Mouse (Mus musculus) liver, embryonic 12.5 days (tissue): ENCODE results near the gene Grcc10. TPM values are rescaled to one million over a fixed set of nuclear protein-coding genes. Genes with fewer than 3 reads are reported as not detected.

ENCODE experiments used
- ATAC-seq: fragments of 200-750 bp; cut with Nextera tagmentation; 2 replicates; pipeline ENCODE4 v1.8.0; 2017; ENCODE audit warnings: moderate number of reproducible peaks, mild to moderate bottlenecking, moderate library complexity
- H3K27ac ChIP-seq: fragments of 300-500 bp; sonication (generic); 2 replicates; pipeline ENCODE4 v1.5.1; 2016; ENCODE audit warnings: mild to moderate bottlenecking
- H3K27me3 ChIP-seq: fragments of 300-500 bp; sonication (generic); replicated peaks from 2 replicates; pipeline ENCODE4 v1.6.1; 2016; ENCODE audit warnings: mild to moderate bottlenecking, moderate library complexity
- H3K36me3 ChIP-seq: fragments of 300-500 bp; sonication (generic); 2 replicates; pipeline ENCODE4 v1.6.1; 2016; ENCODE audit warnings: mild to moderate bottlenecking, moderate library complexity
- H3K4me1 ChIP-seq: fragments of 300-500 bp; sonication (generic); 2 replicates; pipeline ENCODE4 v1.6.1; 2016
- H3K4me2 ChIP-seq: fragments of 300-500 bp; sonication (generic); 2 replicates; pipeline ENCODE4 v1.6.1; 2016; ENCODE audit warnings: mild to moderate bottlenecking, moderate library complexity
- H3K4me3 ChIP-seq: fragments of 300-500 bp; sonication (generic); 2 replicates; pipeline ENCODE4 v1.5.1; 2016; ENCODE audit warnings: mild to moderate bottlenecking, moderate library complexity
- H3K9ac ChIP-seq: fragments of 300-500 bp; sonication (generic); 2 replicates; pipeline ENCODE4 v1.6.1; 2016; ENCODE audit warnings: mild to moderate bottlenecking, moderate library complexity
- H3K9me3 ChIP-seq: fragments of 300-500 bp; sonication (generic); replicated peaks from 2 replicates; pipeline ENCODE4 v1.6.1; 2016; ENCODE audit warnings: mild to moderate bottlenecking, moderate library complexity
- WGBS: fragments of 180-500 bp; shearing (Covaris S2); methylation state at CpG from one replicate; pipeline ENCODE4 v1.1.7; 2016; ENCODE audit not compliant: insufficient replicate concordance; 5-methylcytosine and 5-hydroxymethylcytosine counted together
- polyA plus RNA-seq: library from polyadenylated mRNA; unstranded; fragments of >200 nt; fragmentation: Nextera tagmentation; extraction: Ambion mirVana; gene quantifications from 2 replicates; pipeline ENCODE4 v1.2.1, GENCODE M21; 2016

Gene Grcc10
- polyA plus RNA-seq, 1 experiment from 2014 or later: 109 TPM

DNA sequence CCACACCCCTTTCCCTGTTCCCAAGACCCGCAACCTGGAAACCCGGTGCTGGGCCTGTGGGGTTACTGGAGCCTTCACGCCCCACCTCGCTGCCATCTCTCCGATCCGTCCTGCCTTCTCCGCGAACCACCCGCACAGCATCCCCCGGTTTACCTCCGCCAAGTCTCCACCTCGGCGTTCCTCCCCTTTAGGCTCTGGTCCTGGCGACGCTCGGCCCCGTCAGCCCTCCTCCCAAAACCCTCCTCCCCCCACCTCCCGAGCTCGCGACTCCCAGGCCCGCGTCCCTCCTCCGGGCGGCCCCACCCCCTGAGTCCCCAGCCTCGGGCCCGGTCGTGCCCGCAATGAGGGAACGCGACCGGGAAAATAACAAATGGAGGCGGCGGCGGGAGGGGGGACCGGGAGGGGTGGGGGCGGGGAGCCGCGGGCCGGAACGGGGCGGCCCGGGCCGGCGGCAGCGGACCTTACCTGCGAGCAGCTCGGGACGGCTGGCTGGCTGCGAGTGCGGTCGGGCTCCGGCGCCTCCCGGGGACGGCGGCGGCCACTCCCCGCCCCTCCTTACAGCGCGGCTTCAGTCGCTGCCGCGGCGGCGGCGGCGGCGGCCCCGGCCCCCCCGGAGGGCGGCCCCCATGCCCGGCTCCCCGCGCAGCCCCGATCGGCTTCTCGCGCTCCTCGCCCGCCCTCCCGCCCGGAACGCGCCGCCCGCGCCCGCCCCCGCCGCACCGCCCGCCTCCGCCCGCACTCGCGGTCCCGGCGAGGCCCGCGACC, 14.8 kb upstream of the Grcc10 start, which contains the start of the genes Gm45234 and Atn1:
Gm45234 (minus strand) TSS at position 191 of the 765 bp plus-strand sequence.
Atn1 (minus strand) TSS at position 694 of the 765 bp plus-strand sequence.
- Histone ChIP-seq H3K4me2 (peak within 1 kb of the TSS; percentile 93), H3K4me3 (peak within 1 kb of the TSS; percentile 71), H3K9me3 (no peaks in the 10 kb centered on the region), H3K9ac (peak within 1 kb of the TSS; percentile 72), H3K27me3 (peaks cover 86% of the 10 kb centered on the region), H3K36me3 (no peaks in the 10 kb centered on the region), H3K27ac (peak within 1 kb of the TSS; percentile 72), H3K4me1 (peaks cover 41% of the 10 kb centered on the region)
- WGBS: under 1% methylated on average over 64 of the region's 100 CpGs
- ATAC-seq: peak; percentile 50

DNA sequence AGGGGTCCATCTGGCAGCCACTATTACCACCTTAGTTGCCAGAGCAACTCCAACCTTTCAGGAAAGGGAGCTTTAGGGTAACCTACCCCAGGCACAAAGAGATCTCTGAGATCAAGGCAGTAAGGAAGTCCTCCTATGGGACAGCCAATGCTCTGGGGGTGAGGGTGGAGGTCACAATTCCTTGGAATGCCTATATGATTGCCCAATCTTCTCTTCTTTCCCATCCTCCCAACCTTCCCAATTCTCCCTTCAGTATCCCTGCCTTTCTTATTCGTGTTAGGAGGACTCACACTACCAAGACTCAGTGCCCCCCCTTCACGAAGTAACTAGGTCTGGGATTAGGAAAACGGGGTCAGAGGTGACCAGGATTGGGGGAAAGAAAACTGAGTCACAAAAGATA, 14.1 kb upstream of the Grcc10 start:
- Histone ChIP-seq H3K9ac (peak overlapping the region; percentile 72; the same call in 1 of the 2 replicates), H3K4me3 (peak overlapping the region; percentile 71), H3K4me2 (peak overlapping the region; percentile 93), H3K9me3 (no peaks in the 10 kb centered on the region), H3K36me3 (no peaks in the 10 kb centered on the region), H3K4me1 (peaks cover 41% of the 10 kb centered on the region), H3K27me3 (peaks cover 80% of the 10 kb centered on the region), H3K27ac (no peak overlapping the region)
- 21% methylated on average over 3 of the region's 3 CpGs for WGBS
- ATAC-seq: no peak

DNA sequence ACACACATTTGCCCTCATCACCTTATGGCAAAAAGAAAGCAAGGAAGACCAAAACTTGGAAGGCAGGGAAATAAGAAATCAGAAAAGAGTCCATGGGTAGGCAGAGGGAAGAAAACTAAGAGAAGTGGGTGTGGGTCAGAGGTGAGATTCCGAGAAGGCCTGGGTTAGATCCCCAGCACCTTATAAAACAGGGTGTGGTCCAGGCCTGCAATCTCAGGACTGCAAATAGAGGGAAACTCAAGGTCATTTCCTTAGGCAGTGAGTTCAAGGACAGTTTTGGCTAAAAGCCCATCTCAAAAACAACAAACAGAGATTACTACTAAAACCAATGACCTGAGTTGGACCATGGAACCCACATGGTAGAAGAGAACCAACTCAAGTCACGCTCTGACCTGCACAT, 12.7 kb upstream of the Grcc10 start:
- no peak overlapping the region for H3K27ac ChIP-seq
- peaks cover 37% of the 10 kb centered on the region for H3K4me1 ChIP-seq
- H3K9me3 ChIP-seq: no peaks in the 10 kb centered on the region
- 75% methylated on average over 2 of the region's 2 CpGs for WGBS
- ATAC-seq: no peak
- H3K36me3 ChIP-seq: peaks cover 8% of the 10 kb centered on the region
- H3K4me2 ChIP-seq: no peak overlapping the region
- H3K27me3 ChIP-seq: peaks cover 66% of the 10 kb centered on the region
- no peak overlapping the region for H3K9ac ChIP-seq
- no peak overlapping the region for H3K4me3 ChIP-seq

DNA sequence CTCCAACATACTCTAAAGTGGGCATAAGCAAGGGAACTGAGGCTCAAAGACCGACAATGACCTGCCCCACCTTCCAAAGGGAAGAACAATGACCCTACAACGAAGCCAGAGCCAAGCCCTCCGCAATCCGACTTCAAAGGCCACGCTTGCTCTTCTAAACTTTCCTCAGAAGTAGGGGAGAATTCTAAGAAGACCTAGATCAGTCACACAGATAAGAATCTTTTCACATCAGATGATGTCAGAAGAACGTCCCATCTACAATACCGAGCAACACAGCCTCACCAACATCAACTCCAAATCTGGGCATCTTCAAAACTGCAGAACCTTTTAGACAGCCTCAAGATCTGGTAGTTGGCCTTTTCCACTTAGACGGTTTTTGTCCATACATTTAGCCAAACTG, 9.2 kb upstream of the Grcc10 start:
- peaks cover 27% of the 10 kb centered on the region for H3K4me1 ChIP-seq
- H3K4me2 ChIP-seq: no peak overlapping the region
- peaks cover 16% of the 10 kb centered on the region for H3K36me3 ChIP-seq
- no peak overlapping the region for H3K9ac ChIP-seq
- H3K27me3 ChIP-seq: peaks cover 34% of the 10 kb centered on the region
- no peak overlapping the region for H3K4me3 ChIP-seq
- no peak for ATAC-seq
- WGBS: 67% methylated on average over 8 of the region's 8 CpGs
- no peaks in the 10 kb centered on the region for H3K9me3 ChIP-seq
- H3K27ac ChIP-seq: no peak overlapping the region

DNA sequence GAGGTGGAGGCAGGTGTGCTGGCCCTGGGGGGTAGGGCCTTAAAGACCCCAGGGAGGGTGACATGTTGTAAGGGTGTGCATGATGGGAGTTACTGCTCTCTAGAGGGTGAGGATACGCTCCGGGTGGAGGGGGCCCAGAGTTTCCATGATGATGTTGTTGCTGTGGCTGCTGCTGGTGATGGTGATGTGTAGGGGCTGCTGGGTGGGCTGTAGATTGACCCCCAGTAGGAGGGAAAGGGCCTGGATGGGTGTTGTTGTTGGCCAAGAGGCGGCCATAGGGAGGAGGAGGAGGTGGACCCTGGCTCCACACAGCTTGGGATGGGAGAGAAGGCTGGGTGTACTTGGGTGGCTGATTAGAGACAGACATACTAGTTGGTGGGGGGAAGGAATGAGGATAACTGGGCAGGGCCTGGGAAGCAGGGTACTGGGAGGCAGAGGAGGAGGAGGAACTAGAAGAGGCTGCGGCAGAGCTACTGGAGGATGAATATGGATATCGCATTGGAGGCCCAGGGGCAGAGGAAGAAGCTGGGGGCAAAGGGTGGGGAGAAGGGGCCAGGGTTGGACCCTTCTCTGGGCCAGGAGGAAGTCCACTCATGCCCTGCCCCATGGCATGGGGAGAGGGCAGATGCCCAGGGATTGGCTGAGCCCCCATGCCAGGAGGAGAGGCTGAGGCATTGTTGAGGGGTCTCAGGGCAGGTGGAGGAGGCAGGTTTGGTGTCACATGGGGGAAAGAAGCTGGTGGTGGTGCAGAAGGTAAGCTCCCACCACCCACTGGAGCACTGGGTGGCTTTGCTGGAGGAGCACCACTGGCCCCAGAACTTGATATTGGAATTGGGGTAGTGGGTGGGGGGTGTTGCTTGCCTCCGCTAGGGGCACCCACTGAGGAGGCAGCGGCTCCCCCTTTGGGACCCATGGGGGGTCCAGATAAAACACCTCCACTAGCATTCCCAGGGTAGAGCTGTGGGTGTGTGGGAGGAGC, 5.8 kb upstream of the Grcc10 start:
- Histone ChIP-seq H3K9me3 (no peaks in the 10 kb centered on the region), H3K9ac (no peak overlapping the region; the same call in 1 of the 2 replicates), H3K4me2 (peak overlapping the region; percentile 99), H3K36me3 (peaks cover 19% of the 10 kb centered on the region), H3K27ac (no peak overlapping the region), H3K4me1 (peaks cover 24% of the 10 kb centered on the region), H3K4me3 (peak overlapping the region; percentile 72; the same call in 1 of the 2 replicates), H3K27me3 (0 out of 2 replicates have a peak, but pooled peaks cover 2% of the 10 kb centered on the region)
- ATAC-seq: no peak
- 85% methylated on average over 7 of the region's 7 CpGs for WGBS

DNA sequence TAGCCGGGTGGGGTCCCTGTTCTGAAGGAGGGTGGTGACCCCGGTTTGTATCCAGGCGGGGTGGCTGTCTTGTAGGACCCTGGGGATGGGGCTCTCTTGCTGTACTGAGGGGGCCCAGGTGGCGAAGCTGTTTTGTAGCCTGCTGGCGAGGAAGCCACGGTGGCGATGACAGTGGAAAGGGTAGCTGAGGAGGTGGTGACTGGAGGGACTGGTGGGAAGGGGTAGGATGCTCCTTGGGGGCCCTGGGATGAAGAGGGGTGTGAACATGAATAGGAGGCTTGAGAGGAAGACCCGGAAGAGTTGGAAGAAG, 5.1 kb upstream of the Grcc10 start:
- H3K4me1 ChIP-seq: peaks cover 30% of the 10 kb centered on the region
- 30% methylated on average over 8 of the region's 8 CpGs for WGBS
- no peak for ATAC-seq
- H3K9ac ChIP-seq: peak overlapping the region; percentile 91
- H3K9me3 ChIP-seq: no peaks in the 10 kb centered on the region
- 0 out of 2 replicates have a peak, but pooled peaks cover 2% of the 10 kb centered on the region for H3K27me3 ChIP-seq
- peak overlapping the region; percentile 99 for H3K4me2 ChIP-seq
- H3K4me3 ChIP-seq: peak overlapping the region; percentile 72
- peak overlapping the region; percentile 85 for H3K27ac ChIP-seq
- peaks cover 19% of the 10 kb centered on the region for H3K36me3 ChIP-seq

DNA sequence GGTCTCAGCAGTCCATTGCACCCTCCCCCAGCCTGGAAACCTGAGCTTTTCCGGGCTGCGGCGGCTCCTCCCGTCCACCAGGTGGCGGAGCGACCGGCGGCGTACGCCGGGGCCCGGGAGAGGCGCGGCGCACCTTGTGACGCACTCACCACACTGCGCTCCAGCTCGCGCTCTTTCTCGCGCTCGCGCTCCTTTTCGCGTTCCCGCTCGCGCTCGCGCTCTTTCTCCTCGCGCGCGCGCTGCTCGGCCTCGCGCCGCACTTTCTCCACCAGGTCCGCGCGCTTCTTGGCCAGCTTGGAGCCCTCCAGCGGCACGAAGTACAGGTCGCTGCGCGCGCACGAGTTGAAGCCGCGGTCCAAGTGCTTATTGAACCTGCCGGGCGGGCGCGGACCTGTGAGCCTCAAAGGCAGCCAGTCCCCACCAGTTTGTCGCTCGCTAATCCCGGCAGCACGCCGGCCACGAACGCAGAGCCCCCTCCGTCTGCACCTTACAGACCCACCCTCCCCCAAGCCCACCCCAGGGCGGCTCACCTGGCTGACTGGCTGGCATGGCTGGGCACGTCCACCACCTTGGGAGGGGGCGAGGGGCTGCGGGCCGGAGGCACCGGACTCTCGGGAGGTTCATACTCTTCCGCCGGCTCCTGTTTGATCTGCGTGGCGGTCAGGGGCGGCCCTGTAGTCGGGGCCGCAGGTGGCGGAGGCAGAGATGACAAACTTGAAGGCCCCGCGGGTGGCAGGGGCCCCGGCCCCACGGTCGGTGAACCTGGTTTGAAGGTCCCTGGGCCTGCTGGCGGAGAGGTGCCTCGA, 4.5 kb upstream of the Grcc10 start:
- peak overlapping the region; percentile 85 for H3K27ac ChIP-seq
- H3K9me3 ChIP-seq: no peaks in the 10 kb centered on the region
- peak; percentile 78 for ATAC-seq
- H3K36me3 ChIP-seq: peaks cover 19% of the 10 kb centered on the region
- peak overlapping the region; percentile 72 for H3K4me3 ChIP-seq
- 0 out of 2 replicates have a peak, but pooled peaks cover 2% of the 10 kb centered on the region for H3K27me3 ChIP-seq
- H3K4me2 ChIP-seq: peak overlapping the region; percentile 99
- under 1% methylated on average over 85 of the region's 85 CpGs for WGBS
- H3K4me1 ChIP-seq: peaks cover 31% of the 10 kb centered on the region
- H3K9ac ChIP-seq: peak overlapping the region; percentile 91

DNA sequence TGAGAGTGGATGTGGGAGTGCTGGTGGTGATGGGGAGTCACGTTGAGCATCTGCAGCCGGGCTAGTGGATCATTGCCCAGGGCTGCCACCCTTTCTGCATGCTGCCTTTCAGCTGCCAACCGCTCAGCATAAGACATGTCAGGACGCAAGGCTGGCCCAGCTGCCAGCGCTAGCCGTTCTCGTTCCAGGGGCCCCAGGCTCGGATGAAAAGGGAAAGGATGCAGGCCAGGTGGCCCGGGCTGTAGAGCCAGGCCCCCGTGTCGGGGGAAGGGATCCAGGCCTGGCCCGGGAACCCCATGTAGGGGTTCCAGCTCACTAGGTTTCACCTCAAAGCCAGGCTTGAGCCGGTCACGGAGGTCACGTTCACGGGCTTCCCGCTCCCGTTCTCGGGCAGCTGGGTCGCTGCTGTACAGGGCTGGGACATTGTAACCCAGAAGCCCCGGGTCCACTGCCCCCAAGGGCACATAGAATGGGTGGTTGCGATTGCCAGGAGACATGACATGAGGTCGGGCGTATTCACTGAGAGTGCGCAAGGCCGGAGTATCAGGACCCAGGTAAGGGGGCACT, 3.7 kb upstream of the Grcc10 start:
- no peaks in the 10 kb centered on the region for H3K9me3 ChIP-seq
- peak overlapping the region; percentile 62 for H3K9ac ChIP-seq

DNA sequence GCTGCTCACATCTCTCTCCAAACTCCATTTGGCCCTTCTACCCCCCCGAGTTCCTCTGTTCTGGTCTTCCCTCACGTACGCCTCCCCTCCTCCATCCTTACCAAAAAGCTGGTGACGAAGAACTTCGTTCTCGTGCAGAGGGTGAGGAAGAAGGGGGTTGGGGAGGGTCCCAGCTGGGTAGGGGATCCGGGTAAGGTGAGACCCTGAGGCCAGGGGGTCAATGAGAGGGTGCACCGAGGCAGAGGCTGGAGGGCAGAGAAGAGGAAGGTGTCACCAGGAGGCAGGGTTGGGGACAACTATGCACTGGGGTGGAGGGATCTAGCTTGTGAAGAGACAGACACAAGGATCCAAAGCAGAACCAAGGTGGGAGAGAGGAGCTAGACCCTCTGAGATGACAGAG, 2.5 kb upstream of the Grcc10 start:
- Histone ChIP-seq H3K36me3 (peaks cover 11% of the 10 kb centered on the region), H3K9me3 (no peaks in the 10 kb centered on the region), H3K27ac (no peak overlapping the region), H3K9ac (no peak overlapping the region), H3K4me3 (no peak overlapping the region), H3K4me1 (peaks cover 52% of the 10 kb centered on the region), H3K27me3 (0 out of 2 replicates have a peak, but pooled peaks cover 2% of the 10 kb centered on the region), H3K4me2 (no peak overlapping the region)
- 67% methylated on average over 8 of the region's 8 CpGs for WGBS
- ATAC-seq: no peak

More for the DNA sequence above, 3.7 kb upstream of the Grcc10 start:
- Histone ChIP-seq H3K4me1 (peaks cover 40% of the 10 kb centered on the region), H3K27ac (peak overlapping the region; percentile 85), H3K36me3 (peaks cover 19% of the 10 kb centered on the region), H3K27me3 (0 out of 2 replicates have a peak, but pooled peaks cover 2% of the 10 kb centered on the region), H3K4me3 (peak overlapping the region; percentile 72), H3K4me2 (peak overlapping the region; percentile 99)
- ATAC-seq: no peak
- 72% methylated on average over 26 of the region's 26 CpGs for WGBS

DNA sequence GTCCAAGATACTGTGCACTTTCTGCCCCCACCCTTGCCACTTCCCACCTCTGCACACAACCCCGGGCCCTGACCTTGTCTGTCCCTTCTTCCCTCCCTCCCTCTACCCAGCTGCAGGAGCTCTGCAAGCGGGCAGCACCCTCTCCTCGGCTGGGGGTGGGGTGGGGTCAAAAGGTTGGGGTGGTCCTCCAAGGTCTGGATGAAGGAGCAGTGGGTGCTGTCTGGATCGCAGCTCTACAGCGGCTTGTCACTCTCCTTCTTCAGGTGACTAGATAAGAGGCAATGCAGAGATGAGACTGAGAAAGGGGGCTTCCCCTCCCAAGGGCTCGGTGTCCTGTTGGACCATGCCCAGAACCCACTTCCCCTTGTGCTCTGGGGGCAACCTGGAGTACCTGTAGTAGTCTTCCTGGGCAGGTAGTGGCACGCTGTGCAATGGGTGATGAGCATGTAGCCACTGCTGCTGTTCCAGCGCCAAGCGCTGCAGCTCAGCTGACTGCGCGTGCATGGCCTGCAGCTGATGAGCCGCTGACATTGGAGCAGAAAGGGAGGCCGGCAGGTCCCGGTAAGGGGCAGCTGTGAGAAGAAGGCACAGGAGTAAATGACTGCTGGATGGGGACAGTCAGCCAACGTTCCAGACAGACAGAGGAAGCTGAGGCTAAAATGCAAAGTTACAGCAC, 1.8 kb upstream of the Grcc10 start:
- no peak overlapping the region for H3K9ac ChIP-seq
- 84% methylated on average over 15 of the region's 15 CpGs for WGBS
- peaks cover 58% of the 10 kb centered on the region for H3K4me1 ChIP-seq

More for the DNA sequence above, 1.8 kb upstream of the Grcc10 start:
- H3K9me3 ChIP-seq: no peaks in the 10 kb centered on the region
- no peak for ATAC-seq
- peaks cover 11% of the 10 kb centered on the region for H3K36me3 ChIP-seq
- H3K27ac ChIP-seq: no peak overlapping the region
- no peak overlapping the region for H3K4me3 ChIP-seq
- 0 out of 2 replicates have a peak, but pooled peaks cover 2% of the 10 kb centered on the region for H3K27me3 ChIP-seq
- H3K4me2 ChIP-seq: no peak overlapping the region
